Mouse (Mus musculus): ENCODE measurements at regions not wholly inside any gene's neighbourhood (a gene's known extent, or its start where the extent isn't known, plus 50 kb on each side); places are given as distances from the start of the nearest gene placed in this dataset.

DNA sequence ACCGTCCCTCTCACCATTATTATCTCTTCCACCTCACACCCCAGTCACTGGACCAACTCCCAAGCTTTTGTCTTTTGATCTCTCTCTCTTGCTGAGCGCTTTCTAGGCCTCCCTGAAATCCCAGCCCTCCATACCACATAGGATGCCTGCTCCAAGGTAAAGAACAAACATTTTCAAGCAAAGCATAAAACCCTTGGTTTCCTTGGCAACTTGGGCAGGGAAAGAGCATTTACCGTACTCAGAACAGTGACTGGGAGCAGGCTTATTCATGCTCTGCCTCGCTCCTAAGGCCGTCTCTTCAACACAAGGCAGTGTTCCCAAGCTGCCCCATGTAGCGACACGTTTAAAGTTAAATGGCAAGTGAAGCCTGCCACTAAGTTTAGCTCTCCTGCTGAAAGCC, 282.9 kb upstream of the Sash1 start:
- DNase-seq (ENCODE audit: low spot score in 2 of 2) = no peak

DNA sequence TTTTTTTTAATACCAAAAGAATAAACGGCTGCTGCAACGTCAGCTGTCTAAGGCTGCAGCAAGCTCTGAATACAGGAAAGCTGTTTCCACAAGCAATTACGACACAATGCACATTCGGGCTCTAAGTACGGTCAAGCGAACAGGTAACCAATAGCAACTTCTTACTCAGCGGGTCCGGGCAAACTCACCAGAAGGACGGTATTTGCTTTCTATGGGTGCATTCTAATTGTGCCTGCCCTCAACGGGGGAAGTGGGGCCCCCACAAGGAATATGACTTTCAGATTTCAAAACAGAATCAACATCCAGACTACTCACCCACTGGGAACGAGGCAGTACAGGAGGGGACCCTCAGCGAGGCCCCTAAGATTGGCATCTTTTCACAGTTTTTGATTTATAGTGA, 280.1 kb upstream of the Sash1 start:
- peak in 1 of 2 experiments; percentile 46 for DNase-seq (ENCODE audit: low spot score in 2 of 2)

- DNase-seq (ENCODE audit: low spot score in 2 of 2) = no peak
These were observed 279.7 kb upstream of the Sash1 start for GRCm38 (mm10) chr10:9165598-9165997.

DNA sequence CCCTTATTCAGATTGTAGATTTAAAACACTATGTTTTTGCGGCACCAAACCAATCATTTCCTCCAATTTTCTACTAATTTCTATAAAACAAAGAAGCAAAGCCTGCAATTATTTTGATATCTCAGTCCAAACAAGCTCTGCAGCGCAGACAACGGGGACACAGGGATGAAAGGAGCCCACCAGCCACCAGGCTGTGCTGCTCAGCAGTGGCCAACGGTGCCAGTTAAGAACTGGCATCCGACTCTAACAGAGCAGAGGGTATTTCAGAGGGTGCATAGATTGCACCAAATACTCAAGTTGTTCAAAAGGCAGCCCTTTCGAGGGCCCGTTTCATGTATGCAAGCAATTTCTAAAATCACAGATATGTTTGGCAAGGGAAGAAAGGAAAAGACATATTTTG, 278.5 kb upstream of the Sash1 start:
- DNase-seq (ENCODE audit: low spot score in 2 of 2) = no peak

GRCm38 (mm10) chr10:9161597-9161996, 275.7 kb upstream of the Sash1 start:
- DNase-seq (ENCODE audit: low spot score in 2 of 2) = no peak

- DNase-seq (ENCODE audit: low spot score in 2 of 2) = no peak
These were observed 271.7 kb upstream of the Sash1 start for GRCm38 (mm10) chr10:9157299-9158215.

- no peak for DNase-seq (ENCODE audit: low spot score in 2 of 2)
These were observed 250.2 kb upstream of the Sash1 start for GRCm38 (mm10) chr10:9136099-9136498.

- DNase-seq (ENCODE audit: low spot score in 2 of 2) = no peak
These were observed 248.6 kb upstream of the Sash1 start for GRCm38 (mm10) chr10:9134293-9135021.

- no peak for DNase-seq (ENCODE audit: low spot score in 2 of 2)
These were observed 244.2 kb upstream of the Sash1 start for GRCm38 (mm10) chr10:9130061-9130460.

DNA sequence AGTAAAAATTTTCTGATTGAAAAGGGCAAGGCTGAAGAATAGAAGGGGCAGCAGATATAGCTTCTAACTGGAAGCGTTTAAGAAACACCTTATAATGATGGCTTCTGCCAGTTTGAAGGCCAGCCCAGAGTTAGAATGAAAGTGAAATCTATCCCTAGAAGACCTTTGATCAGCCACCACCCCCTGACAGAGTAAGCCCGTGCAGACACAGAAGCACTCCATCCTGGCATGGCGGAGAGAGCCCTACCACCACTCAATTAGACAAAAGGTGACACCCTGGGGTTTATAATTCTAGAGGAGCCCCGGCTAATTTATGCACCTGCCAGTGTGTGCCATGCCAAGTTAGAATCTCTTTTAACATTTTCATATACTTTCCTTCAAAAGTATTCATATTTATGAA, 233.4 kb upstream of the Sash1 start:
- no peak for DNase-seq (ENCODE audit: low spot score in 2 of 2)

DNA sequence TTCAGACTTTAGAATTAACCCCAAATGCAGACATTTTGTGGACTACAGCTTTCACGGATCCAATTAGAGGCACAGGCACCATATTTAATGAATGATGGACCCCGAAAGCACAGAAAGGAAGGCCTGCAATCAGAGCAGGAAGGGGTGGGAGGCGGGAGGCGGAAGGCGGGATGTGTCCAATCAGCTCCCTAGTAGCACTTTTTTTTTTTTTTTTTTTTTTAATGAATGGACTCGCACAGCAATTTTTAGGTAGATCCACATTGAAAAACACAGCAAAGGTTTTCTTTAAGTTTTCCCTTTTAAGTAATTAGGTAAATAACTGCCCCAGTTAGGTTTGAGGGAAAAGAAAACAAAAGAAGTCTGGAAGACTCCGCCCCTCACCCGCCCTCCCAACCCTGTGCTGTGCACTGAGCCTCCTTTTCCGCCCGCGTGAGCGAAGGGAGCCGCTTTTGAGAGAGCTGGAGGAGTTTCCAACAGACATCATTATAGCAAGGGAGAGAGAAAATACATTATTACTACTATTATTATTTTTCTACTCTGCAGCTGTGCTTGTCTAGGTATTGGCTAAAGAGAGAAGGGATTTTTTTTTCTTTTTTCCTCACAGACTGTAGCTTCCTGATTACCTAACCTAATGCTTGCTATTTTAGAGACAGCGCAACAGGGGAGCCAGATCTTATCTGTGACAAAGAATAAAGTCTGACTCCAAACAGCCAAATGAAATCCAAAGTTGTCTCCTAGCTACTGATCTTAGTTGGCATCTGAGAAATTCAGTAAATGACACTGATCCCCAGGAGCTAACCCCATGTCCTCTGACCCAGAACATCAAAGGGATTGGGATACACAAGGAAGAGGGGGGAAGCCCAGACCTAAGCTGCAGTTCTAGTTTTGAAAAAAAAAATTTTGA, 232.0 kb upstream of the Sash1 start:
- peak in 1 of 2 experiments; percentile 23 for DNase-seq (ENCODE audit: low spot score in 2 of 2)

- peak in 1 of 2 experiments; percentile 19 for DNase-seq (ENCODE audit: low spot score in 2 of 2)
These were observed 231.3 kb upstream of the Sash1 start for GRCm38 (mm10) chr10:9117134-9117533.

- peak; percentile 32 to 57 for DNase-seq (ENCODE audit: low spot score in 2 of 2)
These were observed 227.8 kb upstream of the Sash1 start for GRCm38 (mm10) chr10:9113706-9114105.

DNA sequence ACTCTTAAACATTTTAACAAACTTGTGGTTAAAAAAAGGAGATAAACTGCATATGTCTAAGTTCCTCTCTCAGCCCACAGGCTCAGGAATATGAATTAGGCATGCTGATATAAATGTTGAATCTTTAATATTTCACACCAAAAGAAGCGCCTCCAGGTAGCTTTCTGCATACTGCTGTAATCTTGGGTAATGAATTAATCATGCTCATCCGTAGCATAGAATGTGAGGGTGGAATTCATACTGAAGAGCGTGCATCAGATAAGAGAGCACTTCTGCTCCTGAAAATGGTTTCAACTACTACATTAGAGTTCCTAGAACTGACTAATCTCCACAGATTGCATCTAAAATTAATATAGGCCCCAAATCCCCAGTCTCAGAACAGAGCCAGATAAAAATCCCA, 225.2 kb upstream of the Sash1 start:
- no peak for DNase-seq (ENCODE audit: low spot score in 2 of 2)

DNA sequence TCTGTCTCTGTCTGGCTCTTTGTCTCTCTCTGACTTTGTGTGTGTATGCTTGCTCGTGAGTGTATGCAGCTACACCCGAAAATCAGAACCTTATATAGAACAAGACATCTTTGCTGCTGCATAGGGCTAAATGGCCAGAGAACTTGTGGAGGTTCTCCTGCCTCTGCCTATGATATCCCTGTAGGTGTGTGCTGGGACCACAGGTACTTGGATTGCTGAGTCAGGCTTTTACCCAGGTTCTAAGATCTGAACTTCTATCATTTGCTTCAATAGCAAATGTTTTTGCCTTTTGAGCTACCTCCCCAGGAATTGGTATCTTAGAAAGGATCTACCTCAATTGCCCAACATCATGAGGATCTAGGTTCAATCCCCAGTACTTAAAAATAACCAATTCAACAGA, 210.3 kb upstream of the Sash1 start:
- no peak for DNase-seq (ENCODE audit: low spot score in 2 of 2)

- DNase-seq (ENCODE audit: low spot score in 2 of 2) = no peak
These were observed 209.3 kb upstream of the Sash1 start for GRCm38 (mm10) chr10:9095163-9095562.

DNA sequence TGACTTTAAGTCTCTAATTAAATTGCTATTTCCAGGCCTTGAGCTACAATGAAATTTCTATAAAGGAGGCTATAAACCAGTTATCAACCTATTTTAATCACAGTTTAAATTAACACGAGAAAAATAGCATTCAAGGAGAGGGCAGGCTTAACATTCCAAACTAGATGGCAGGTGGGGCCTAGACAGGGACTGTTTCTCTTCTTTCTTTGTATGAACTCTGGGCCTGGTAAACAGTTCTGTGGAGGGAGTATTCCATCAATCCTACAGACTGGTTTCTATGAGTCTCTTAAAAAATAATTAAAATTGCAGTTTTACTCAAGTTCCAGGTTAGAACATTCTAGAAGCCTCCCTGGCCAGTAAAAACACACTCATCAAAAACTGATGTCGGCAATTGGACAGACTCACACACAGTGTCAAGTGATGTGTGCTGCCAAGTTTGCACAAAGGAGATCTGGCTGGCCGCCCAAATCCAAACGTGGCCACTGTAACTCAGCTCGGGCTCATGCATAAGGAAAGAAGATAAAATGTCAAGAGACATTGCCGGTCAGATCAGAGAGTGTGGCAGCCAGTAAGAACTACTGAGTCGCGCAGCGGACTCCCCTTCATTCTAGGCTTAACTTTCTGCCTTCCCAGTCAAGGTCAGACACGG, 206.5 kb upstream of the Sash1 start:
- peak; percentile 54 to 67 for DNase-seq (ENCODE audit: low spot score in 2 of 2)

DNA sequence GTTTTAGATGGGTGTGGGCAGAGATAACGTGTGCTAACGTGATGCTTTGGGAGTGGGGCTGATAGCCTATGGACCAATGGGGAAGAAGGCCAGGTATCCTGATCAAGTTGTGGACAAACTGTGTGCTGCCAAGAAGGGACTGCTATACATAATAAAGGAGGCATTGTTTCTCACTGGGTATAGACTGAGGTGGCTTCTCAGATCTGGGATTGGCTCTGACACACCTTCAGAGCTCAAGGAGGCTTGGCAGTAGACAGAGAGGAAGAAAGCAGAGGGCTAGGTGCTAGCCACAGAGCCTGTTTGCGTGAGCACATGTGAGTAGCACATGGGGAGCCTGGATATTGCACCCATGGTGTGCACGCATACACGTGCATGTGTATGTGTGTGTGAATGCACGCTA, 205.1 kb upstream of the Sash1 start:
- DNase-seq (ENCODE audit: low spot score in 2 of 2) = no peak

GRCm38 (mm10) chr10:9087871-9088270, 202.0 kb upstream of the Sash1 start:
- DNase-seq (ENCODE audit: low spot score in 2 of 2) = no peak

DNA sequence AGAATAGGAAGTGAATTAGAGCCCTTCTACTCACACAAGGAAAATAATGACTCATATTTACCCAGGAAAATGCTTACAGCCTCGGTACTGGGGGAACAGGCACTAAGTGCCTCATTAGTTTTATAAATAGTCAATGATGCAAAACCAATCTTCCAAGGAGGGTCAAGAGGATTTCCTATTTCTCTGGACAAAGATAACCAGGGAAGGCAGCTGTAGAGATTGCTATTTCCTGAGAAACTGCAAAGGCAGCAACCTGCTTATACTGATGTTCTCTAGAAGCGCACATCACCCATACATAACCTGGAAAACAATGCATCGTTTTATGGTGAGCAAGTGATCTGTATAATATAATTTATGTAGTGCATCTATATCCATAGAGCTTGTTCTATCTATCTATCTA, 201.3 kb upstream of the Sash1 start:
- no peak for DNase-seq (ENCODE audit: low spot score in 2 of 2)

DNA sequence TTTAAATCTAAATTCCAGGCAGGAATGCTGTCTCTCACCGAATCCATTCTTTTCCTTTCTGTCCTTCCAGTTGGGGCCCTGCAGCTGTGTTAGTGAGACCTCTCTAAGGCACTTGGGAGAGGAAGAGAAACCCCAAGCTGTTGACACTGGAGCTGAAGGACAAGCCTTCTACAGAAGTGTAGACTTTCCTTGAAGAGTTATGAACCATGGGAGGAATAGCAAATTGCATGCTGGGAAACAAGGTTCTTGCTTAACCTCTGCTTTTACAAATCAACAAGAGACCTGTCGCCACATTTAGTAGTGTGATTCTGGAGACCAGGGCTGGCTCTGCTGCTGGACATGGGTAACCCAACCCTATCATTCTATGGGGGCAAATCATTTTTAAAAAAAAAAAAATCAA, 200.8 kb upstream of the Sash1 start:
- no peak for DNase-seq (ENCODE audit: low spot score in 2 of 2)

Measured in right cerebral cortex, postnatal 10 days (tissue).